Mouse (Mus musculus) cortical plate, adult 2 months (tissue): ENCODE measurements around the gene Chchd3.

Experiments
- CTCF ChIP-seq: fragments of 200-500 bp; IDR thresholded peaks from 2 replicates; pipeline ENCODE4 v1.5.1; 2011; ENCODE audit warnings: mild to moderate bottlenecking, control low read depth, low read length; ENCODE audit not compliant: insufficient read depth; ENCODE audit errors: extremely low read depth
- POLR2A ChIP-seq: fragments of 200-500 bp; IDR thresholded peaks from 2 replicates; pipeline ENCODE4 v1.6.1; 2011; ENCODE audit warnings: mild to moderate bottlenecking, low read length, control low read depth; ENCODE audit not compliant: insufficient read depth; ENCODE audit errors: extremely low read depth

DNA sequence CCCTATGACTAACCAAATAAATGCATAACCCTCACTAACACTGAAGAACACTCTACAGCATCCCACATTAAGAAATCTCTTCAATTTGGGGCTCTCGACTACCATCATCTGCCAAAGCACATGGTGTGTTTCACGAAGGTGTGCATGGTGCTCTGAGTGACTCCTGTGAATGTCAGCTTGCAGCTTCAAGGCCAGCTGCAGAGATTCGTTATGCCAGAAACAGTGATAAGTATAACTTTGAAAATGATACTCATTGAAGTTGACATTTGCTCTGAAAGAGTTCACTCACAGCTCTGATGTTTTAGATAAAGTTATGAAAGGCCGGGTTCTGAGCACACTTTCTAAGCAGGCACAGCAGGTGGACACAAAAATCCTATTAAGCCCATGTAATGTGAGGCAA, 3.7 kb downstream of the Chchd3 start:
- no peak for TF ChIP-seq CTCF
- no peak for TF ChIP-seq POLR2A
